Mouse (Mus musculus) thymus, adult 2 months (tissue): ENCODE measurements around the gene Gm10553.
"Not testable (repeated sequence)": the region's sequence is repeated elsewhere in the genome, so short reads cannot be mapped to it uniquely, and the experiment has no call there.

Source experiments
- CTCF ChIP-seq: fragments of 200-500 bp; IDR thresholded peaks from 2 replicates; pipeline ENCODE4 v1.5.1; 2012; ENCODE audit warnings: mild to moderate bottlenecking, control low read depth, low read length, moderate library complexity, borderline replicate concordance; ENCODE audit not compliant: control insufficient read depth, poor library complexity, insufficient read depth; ENCODE audit errors: extremely low read depth
- POLR2A ChIP-seq: fragments of 200-500 bp; IDR thresholded peaks from 2 replicates; pipeline ENCODE4 v1.6.1; 2012; ENCODE audit warnings: mild to moderate bottlenecking, low read length, control low read depth, moderate library complexity; ENCODE audit not compliant: control insufficient read depth, poor library complexity, insufficient read depth; ENCODE audit errors: extremely low read depth

DNA sequence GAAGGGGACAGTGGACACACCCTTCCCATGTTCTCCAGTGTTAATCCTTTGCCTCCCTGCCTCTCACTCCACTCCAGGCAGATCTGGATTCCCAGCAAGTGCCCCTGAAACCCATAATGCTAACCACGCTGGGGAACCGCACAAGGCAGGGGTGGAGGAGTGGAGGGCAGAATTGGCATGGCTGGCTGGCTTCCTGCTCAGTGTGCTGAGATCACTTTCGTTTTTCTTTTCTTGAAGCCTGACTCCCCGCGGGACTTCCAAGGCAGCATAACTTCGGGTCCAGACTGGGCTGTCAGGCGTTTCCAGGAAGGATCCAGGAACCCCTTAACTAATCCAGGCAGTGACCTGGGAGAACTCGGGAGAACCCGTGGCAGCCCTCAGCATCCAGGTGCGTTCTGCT, 11.6 kb downstream of the Gm10553 start:
- not testable (repeated sequence) for TF ChIP-seq CTCF, POLR2A
